Mouse (Mus musculus) right cerebral cortex, postnatal 4 days (tissue): Measurements from ENCODE around the gene Tbc1d10a.
A peak's percentile ranks its signal among the peaks of the same experiment; 100 is the strongest.

Source experiments
- DNase-seq: peaks from one replicate; pipeline ENCODE4 v3.0.0-alpha.2; 2022

Gene Tbc1d10a

GRCm38 (mm10) chr11:4240151-4240550 lies 53.6 kb downstream of the Tbc1d10a start:
- no peak for DNase-seq

GRCm38 (mm10) chr11:4241180-4241579 lies 54.6 kb downstream of the Tbc1d10a start:
- DNase-seq: no peak

- no peak for DNase-seq
These were observed 59.5 kb downstream of the Tbc1d10a start for GRCm38 (mm10) chr11:4246126-4246525.

GRCm38 (mm10) chr11:4246623-4247022 lies 60.0 kb downstream of the Tbc1d10a start:
- no peak for DNase-seq

GRCm38 (mm10) chr11:4247201-4247959 lies 60.8 kb downstream of the Tbc1d10a start:
- DNase-seq: no peak

- DNase-seq: no peak
These were observed 62.6 kb downstream of the Tbc1d10a start for GRCm38 (mm10) chr11:4249151-4249550.

- no peak for DNase-seq
These were observed 63.7 kb downstream of the Tbc1d10a start for GRCm38 (mm10) chr11:4250290-4250689.

- no peak for DNase-seq
These were observed 64.8 kb downstream of the Tbc1d10a start for GRCm38 (mm10) chr11:4251376-4251775.

- no peak for DNase-seq
These were observed 66.3 kb downstream of the Tbc1d10a start for GRCm38 (mm10) chr11:4252886-4253285.

- DNase-seq: no peak
These were observed 70.4 kb downstream of the Tbc1d10a start, which contains the start of gene Lif for GRCm38 (mm10) chr11:4256846-4257607. Gene Lif, plus strand, starts transcription at chr11:4257557.

- no peak for DNase-seq
These were observed 71.2 kb downstream of the Tbc1d10a start for GRCm38 (mm10) chr11:4257756-4258155.

GRCm38 (mm10) chr11:4258657-4259082 lies 72.1 kb downstream of the Tbc1d10a start:
- peak; percentile 84 for DNase-seq

- no peak for DNase-seq
These were observed 74.0 kb downstream of the Tbc1d10a start for GRCm38 (mm10) chr11:4260463-4261187.

GRCm38 (mm10) chr11:4261188-4261494 lies 74.6 kb downstream of the Tbc1d10a start:
- DNase-seq: peak; percentile 60

GRCm38 (mm10) chr11:4261969-4262368 lies 75.4 kb downstream of the Tbc1d10a start:
- DNase-seq: peak; percentile 61

GRCm38 (mm10) chr11:4262847-4263246 lies 76.3 kb downstream of the Tbc1d10a start:
- no peak for DNase-seq

GRCm38 (mm10) chr11:4263296-4263695 lies 76.7 kb downstream of the Tbc1d10a start:
- no peak for DNase-seq

GRCm38 (mm10) chr11:4264066-4264465 lies 77.5 kb downstream of the Tbc1d10a start:
- no peak for DNase-seq
